Mouse (Mus musculus) limb, embryonic 13.5 days (tissue): ENCODE measurements at regions not wholly inside any gene's neighbourhood (a gene's known extent, or its start where the extent isn't known, plus 50 kb on each side); places are given as distances from the start of the nearest gene placed in this dataset. TPM values are rescaled to one million over a fixed set of nuclear protein-coding genes. Genes with fewer than 3 reads are reported as not detected.

Experiments used
- ATAC-seq: fragments of 200-750 bp; cut with Nextera tagmentation; 2 replicates; pipeline ENCODE4 v1.8.0; 2017; ENCODE audit warnings: low read depth, moderate number of reproducible peaks, moderate TSS enrichment; ENCODE audit not compliant: low FRiP score
- H3K27ac ChIP-seq: fragments of 300-500 bp; sonication (generic); 2 replicates; pipeline ENCODE4 v1.5.1; 2015; ENCODE audit warnings: inconsistent platforms, mild to moderate bottlenecking, moderate library complexity
- H3K27me3 ChIP-seq: fragments of 300-500 bp; sonication (generic); 2 replicates; pipeline ENCODE4 v1.6.1; 2015; ENCODE audit warnings: mild to moderate bottlenecking, inconsistent platforms
- H3K36me3 ChIP-seq: fragments of 300-500 bp; sonication (generic); 2 replicates; pipeline ENCODE4 v1.6.1; 2015; ENCODE audit warnings: inconsistent platforms, mild to moderate bottlenecking, moderate library complexity
- H3K4me1 ChIP-seq: fragments of 300-500 bp; sonication (generic); 2 replicates; pipeline ENCODE4 v1.6.1; 2015; ENCODE audit warnings: inconsistent platforms
- H3K4me2 ChIP-seq: fragments of 300-500 bp; sonication (generic); replicated peaks from 2 replicates; pipeline ENCODE4 v1.6.1; 2015; ENCODE audit warnings: inconsistent platforms, mild to moderate bottlenecking, moderate library complexity
- H3K4me3 ChIP-seq: fragments of 300-500 bp; sonication (generic); 2 replicates; pipeline ENCODE4 v1.5.1; 2015; ENCODE audit warnings: moderate library complexity, mild to moderate bottlenecking, inconsistent platforms
- H3K9ac ChIP-seq: fragments of 300-500 bp; sonication (generic); 2 replicates; pipeline ENCODE4 v1.6.1; 2015; ENCODE audit warnings: mild to moderate bottlenecking, inconsistent platforms
- H3K9me3 ChIP-seq: fragments of 300-500 bp; sonication (generic); 2 replicates; pipeline ENCODE4 v1.6.1; 2016; ENCODE audit warnings: inconsistent platforms
- WGBS: fragments of 180-500 bp; shearing (Covaris S2); methylation state at CpG from one replicate; pipeline ENCODE4 v1.1.7; 2015; 5-methylcytosine and 5-hydroxymethylcytosine counted together
- microRNA-seq: library from miRNA; unstranded; fragments of <30 nt; microRNA quantifications from one replicate; pipeline ENCODE4, GENCODE M21; 2016

DNA sequence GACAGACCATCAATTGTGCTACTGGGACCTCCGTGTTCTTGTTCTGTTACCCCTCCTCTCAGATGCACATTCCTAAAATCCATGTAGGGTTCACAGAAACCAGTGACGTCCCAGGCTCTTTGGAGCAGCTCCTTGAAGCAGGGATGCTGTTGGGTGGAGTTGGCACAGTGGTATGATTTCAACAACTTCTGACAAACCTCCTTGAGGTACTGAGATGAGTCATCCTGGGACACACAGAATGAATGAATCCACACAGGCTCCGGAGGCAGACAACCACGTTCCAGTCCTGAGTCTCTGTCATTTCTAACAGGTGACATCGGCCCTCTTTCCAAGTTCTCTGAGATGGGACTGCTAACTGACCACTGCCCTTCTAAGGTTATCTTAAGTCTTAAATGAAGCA, 360.2 kb downstream of the Rps15a start:
- Histone ChIP-seq H3K36me3 (no peaks in the 10 kb centered on the region), H3K4me3 (no peak overlapping the region), H3K9me3 (no peaks in the 10 kb centered on the region), H3K27me3 (no peaks in the 10 kb centered on the region), H3K4me2 (no peak overlapping the region), H3K9ac (no peak overlapping the region), H3K4me1 (peaks cover 12% of the 10 kb centered on the region; the same call in 1 of the 2 replicates), H3K27ac (no peak overlapping the region)
- whole genome bisulfite sequencing, result 69% methylated on average over 5 of the region's 5 CpGs
- no peak for ATAC-seq

DNA sequence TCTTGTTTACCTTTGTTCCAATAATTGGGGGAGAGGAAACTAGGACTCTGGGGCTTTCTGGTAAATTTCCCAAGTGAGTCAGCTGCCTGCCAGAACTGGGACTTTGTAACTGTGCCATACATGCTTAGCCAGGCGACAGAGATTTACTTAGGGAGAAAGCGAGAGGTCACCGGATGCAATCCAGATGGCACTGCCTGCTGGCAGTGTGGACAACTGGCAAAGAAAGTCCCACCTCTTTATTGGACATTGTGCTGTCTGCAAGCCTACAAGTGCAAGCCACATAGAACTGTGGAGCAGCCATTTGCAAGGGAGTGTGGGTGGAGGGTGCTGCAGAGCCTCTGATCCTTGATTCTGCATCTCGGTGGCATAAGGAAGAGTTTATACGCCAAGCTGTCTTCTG, 362.7 kb downstream of the Rps15a start:
- H3K27ac ChIP-seq, result no peak overlapping the region
- no peak overlapping the region for H3K9ac ChIP-seq
- H3K36me3 ChIP-seq, result no peaks in the 10 kb centered on the region
- 60% methylated on average over 5 of the region's 5 CpGs for WGBS
- no peak for ATAC-seq
- H3K4me1 ChIP-seq, result peaks cover 12% of the 10 kb centered on the region; the same call in 1 of the 2 replicates
- no peaks in the 10 kb centered on the region for H3K9me3 ChIP-seq
- H3K27me3 ChIP-seq, result no peaks in the 10 kb centered on the region
- H3K4me3 ChIP-seq, result no peak overlapping the region
- no peak overlapping the region for H3K4me2 ChIP-seq

DNA sequence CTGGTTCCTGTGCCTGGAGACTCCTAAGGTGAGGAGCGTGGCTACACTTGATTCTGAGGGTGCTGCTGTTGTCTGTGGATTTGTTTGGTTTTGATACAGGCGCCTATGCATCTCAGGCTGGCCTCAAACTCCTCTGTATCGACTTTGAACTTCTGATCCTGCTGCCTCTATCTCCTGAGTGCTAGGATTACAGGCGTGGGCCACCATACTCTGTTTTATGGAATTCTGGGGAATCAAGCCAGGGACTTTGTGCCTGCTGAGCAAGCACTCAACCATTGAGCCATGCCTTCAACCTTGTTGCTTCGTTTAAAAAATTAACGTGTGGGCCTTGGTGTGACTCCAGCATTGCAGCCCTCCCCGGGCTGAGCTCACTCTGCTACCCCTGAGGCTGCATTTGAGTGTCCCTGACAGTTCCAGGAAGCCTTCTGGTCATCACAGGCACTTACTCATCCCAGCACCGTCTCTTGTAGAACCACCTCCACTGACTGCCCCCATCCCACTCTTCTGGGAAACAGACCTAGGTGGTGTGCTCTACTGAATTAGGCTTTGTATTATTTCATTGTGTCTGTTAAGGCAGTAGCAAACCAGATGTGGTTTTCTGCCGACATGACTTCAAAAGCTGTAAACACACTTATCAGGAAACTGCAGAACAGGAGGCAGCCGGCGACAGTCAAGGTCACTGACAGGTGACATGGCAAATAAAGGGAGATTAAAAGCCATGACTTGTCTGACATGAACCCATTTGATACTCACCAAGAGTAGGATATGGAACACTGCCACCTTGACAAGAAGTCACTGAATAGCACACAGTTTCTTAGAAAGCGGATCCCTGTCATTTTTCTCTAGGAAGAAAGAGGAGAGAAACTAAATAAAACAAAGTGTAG, 363.4 kb downstream of the Rps15a start:
- Histone ChIP-seq H3K27ac (no peak overlapping the region), H3K4me2 (no peak overlapping the region), H3K27me3 (no peaks in the 10 kb centered on the region), H3K36me3 (no peaks in the 10 kb centered on the region), H3K4me3 (no peak overlapping the region), H3K9me3 (no peaks in the 10 kb centered on the region), H3K4me1 (peaks cover 12% of the 10 kb centered on the region; the same call in 1 of the 2 replicates), H3K9ac (no peak overlapping the region)
- WGBS, result 43% methylated on average over 12 of the region's 12 CpGs
- ATAC-seq, result no peak

DNA sequence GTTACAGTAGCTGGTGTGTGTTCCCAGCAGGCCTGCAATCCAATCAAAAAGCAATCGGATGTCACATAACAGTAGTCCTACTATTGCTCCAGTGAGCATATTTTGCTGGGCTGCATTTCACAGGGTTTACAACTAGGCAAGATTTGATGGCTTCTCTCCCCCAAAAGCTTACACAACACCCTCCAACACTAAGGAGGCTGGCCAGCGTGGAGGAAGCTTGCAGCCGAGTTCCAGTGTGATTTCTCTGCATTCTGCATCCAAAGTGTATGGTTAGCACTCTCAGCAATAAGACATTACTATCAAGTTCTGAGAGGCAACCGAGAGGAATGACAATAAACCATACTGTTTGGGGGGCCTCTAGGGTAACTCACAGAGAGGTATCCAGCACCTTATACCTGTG, 367.2 kb downstream of the Xylt1 start:
- H3K4me2 ChIP-seq, result no peak overlapping the region
- no peak for ATAC-seq
- H3K27me3 ChIP-seq, result no peaks in the 10 kb centered on the region
- no peak overlapping the region for H3K9ac ChIP-seq
- WGBS, result 60% methylated on average over 4 of the region's 4 CpGs
- no peak overlapping the region for H3K4me3 ChIP-seq
- H3K36me3 ChIP-seq, result no peaks in the 10 kb centered on the region
- H3K27ac ChIP-seq, result no peak overlapping the region
- no peaks in the 10 kb centered on the region for H3K9me3 ChIP-seq
- peaks cover 7% of the 10 kb centered on the region; the same call in 1 of the 2 replicates for H3K4me1 ChIP-seq

DNA sequence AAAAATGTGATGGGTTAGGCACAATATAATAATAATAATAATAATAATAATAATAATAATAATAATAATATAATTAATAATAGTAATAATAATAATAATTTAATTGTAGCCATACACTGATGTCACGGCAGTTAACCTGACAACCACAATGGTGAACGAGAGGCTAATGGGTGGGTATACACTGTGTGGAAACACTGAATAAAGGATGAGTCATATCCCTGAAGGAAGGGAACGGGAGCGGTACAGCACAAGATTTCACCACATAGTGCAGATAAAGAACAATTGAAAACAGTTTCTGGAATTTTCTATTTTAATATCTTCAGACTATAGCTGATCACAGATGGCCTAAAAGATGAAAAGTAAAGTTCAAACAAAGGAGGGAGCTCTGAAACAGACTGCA, 365.6 kb downstream of the Xylt1 start:
- no peak overlapping the region for H3K4me2 ChIP-seq
- no peaks in the 10 kb centered on the region for H3K27me3 ChIP-seq
- H3K4me1 ChIP-seq, result no peaks in the 10 kb centered on the region
- no peak for ATAC-seq
- no peak overlapping the region for H3K4me3 ChIP-seq
- 91% methylated on average over 4 of the region's 4 CpGs for WGBS
- H3K9ac ChIP-seq, result no peak overlapping the region
- H3K36me3 ChIP-seq, result no peaks in the 10 kb centered on the region
- no peaks in the 10 kb centered on the region for H3K9me3 ChIP-seq
- H3K27ac ChIP-seq, result no peak overlapping the region

- WGBS, result 60% methylated on average over 6 of the region's 6 CpGs
- Histone ChIP-seq H3K9me3 (no peaks in the 10 kb centered on the region), H3K27ac (no peak overlapping the region), H3K4me2 (no peak overlapping the region), H3K27me3 (no peaks in the 10 kb centered on the region), H3K4me1 (no peaks in the 10 kb centered on the region), H3K4me3 (no peak overlapping the region), H3K9ac (no peak overlapping the region), H3K36me3 (no peaks in the 10 kb centered on the region)
- ATAC-seq, result no peak
These were observed 358.9 kb downstream of the Xylt1 start for GRCm38 (mm10) chr7:117739706-117740105.

GRCm38 (mm10) chr7:117735699-117736020, 354.9 kb downstream of the Xylt1 start:
- Histone ChIP-seq H3K4me2 (no peak overlapping the region), H3K27ac (no peak overlapping the region), H3K4me3 (no peak overlapping the region), H3K9ac (no peak overlapping the region), H3K4me1 (no peaks in the 10 kb centered on the region), H3K27me3 (no peaks in the 10 kb centered on the region), H3K36me3 (no peaks in the 10 kb centered on the region), H3K9me3 (no peaks in the 10 kb centered on the region)
- 65% methylated on average over 3 of the region's 3 CpGs for WGBS
- ATAC-seq, result no peak

- Histone ChIP-seq H3K4me3 (no peak overlapping the region), H3K9me3 (no peaks in the 10 kb centered on the region), H3K27ac (no peak overlapping the region), H3K27me3 (no peaks in the 10 kb centered on the region), H3K9ac (no peak overlapping the region), H3K4me1 (no peaks in the 10 kb centered on the region), H3K36me3 (no peaks in the 10 kb centered on the region), H3K4me2 (no peak overlapping the region)
- ATAC-seq, result no peak
- WGBS, result 80% methylated on average over 7 of the region's 7 CpGs
These were observed 354.4 kb downstream of the Xylt1 start for GRCm38 (mm10) chr7:117734994-117735698.

- Histone ChIP-seq H3K4me2 (no peak overlapping the region), H3K4me1 (no peaks in the 10 kb centered on the region), H3K27ac (no peak overlapping the region), H3K9ac (no peak overlapping the region), H3K27me3 (no peaks in the 10 kb centered on the region), H3K9me3 (peaks cover 8% of the 10 kb centered on the region; the same call in 1 of the 2 replicates), H3K36me3 (no peaks in the 10 kb centered on the region), H3K4me3 (no peak overlapping the region)
- ATAC-seq, result no peak
- 67% methylated on average over 4 of the region's 4 CpGs for WGBS
These were observed 348.3 kb downstream of the Xylt1 start for GRCm38 (mm10) chr7:117729067-117729466.

Small RNAs in the stretch of these regions (microRNA-seq; reads per million reads assigned to microRNA genes)
- gene Gm24063, result not detected
